Mouse (Mus musculus): ENCODE data around the gene Sorcs1.

Sorcs1 gene

DNA sequence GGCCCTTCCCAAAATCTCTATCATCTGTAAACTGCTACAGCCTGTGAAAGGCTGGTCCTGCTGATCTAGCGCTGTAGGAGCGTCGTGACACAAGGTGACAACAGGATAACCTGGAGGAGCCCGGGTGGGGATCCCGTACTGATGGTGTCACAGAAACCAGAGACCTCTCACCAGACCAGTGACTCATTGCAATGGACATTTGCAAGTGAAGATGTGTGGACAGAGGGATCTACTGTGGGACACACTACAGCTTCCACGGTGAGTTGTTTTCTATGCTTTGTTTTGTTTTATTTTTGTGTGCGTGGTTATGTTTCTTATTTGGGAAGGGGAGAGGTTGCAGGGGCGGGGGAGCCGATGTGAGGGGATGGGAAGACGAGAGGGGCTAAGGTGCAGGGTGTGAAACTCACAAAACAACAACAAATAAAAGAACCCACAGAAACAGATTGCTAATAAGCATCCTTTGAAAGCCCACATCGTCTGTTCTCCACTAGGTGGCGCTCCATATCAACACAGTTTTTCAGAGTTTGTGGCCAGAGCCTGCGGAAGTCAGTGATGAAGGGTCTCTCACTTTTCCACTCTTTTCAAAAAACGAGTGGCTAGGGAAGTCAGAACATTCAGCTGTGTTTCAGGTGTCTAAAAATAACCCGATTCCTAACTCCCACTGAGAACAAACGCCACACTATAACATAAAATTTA, 419.6 kb downstream of the Sorcs1 start:
- in situ Hi-C loops (cut with MboI, MseI): no loop called here

DNA sequence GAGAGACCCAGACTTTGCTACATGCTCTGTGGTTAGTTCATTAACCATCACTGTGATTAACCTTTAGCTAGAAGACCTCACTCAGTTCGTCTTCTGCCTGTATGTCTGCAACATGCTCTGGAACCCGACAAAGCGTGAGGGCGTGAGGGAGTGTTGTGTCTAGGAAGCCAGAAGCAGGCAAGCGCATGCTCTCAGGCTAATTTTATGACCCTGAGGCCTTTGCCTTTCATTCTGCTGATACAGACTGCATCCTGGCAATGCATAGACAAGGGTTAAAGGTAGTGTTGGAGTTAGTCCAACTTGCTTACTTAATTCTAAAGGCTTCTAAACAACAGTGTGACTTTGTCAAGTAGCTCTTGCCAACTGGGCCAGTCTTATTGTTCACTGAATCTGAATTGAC, 458.0 kb downstream of the Sorcs1 start:
- in situ Hi-C loops (cut with MboI, MseI): no loop called here

DNA sequence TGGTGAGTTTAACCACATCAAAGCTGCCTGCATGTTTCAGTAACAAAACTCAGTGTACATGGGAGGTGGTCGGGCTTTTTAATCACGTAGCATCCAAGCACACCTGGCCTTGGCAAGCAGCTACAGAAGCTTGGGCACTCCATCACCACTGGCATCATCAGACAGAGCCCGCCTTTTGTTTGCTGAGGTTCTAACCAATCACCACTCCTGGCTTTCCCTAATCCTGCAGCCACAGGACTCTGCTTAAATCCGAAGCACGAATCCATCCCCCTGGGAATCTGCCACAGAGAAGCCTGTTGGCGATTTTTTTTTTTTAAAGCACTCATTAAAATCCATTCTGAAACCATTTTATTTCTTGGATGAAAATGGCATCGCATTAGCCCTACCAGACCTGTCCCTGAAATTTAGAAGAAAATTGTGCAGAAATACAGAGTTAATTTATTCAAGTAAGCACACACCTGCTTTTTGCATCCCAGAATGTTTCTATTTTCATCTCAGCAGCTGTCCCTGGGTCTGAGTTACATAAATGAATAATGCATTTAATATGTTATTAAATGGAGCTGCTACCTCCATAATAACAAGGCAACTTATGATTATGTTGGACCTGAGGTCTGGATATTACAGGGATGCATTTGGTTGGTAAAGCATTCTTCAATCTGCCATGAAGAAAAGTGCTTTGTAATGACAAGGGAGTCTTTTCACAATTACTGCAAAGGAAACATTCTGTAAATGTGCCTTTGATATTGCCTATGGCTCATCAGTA, 463.8 kb downstream of the Sorcs1 start:
- in situ Hi-C loops (cut with MboI, MseI): no loop called here

DNA sequence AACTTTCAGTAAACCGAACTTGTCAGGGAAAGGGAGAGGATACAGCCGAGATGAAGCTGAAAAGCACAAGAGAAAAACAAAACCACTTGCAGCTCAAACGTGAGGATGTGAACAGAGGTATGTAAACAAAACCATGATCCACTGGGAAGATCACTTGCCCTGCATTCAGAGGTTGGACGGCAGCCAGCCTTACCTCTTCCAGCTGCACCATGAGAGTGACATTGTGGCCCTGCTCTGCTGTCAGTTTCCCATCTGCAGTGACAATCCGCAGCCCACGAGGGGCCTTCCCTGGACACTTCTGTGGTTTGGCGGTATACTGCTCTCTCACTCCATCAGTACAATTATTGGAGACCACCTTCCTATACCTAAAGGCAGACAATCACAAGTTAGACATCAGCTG, 468.0 kb downstream of the Sorcs1 start:
- in situ Hi-C loops (cut with MboI, MseI): no loop called here

DNA sequence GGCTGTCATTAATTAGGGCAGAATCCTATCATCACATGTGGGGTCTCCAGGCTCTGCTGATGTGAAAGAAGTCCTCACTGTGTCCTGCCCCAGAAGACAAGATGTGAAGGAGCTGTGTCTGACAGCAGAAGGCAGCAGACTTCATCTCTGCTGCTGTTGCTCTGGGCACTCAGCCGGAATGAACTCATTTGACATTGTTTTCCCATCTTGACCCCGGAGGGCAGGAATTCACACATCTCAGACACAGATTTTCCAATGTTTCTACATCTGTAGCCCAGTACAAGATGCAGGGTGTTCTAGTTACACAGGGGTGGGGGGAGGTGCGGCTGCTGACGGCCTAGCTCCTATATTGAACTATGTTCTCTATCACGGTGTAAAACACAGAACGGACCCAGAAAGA, 474.1 kb downstream of the Sorcs1 start:
- in situ Hi-C loops (cut with MboI, MseI): no loop called here

DNA sequence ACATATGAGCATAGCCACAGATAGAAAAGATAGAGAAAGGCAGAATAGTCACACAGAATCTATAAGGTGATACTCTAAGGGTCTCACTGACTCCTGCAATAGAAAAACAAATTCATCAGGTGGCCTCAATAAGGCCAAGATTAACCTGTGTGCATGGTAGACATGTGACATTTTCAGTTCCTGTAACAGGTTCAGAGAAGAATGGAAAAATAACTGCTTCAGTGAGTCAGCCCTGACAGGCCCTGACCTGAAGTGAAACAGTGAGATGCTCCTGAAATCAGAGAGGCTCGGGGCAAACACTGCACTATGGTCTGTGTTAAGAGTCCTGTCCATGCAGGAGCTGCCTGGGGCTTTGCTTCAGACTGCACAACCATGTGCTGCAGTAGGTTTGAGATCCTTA, 481.9 kb downstream of the Sorcs1 start:
- in situ Hi-C loops (cut with MboI, MseI): no loop called here

DNA sequence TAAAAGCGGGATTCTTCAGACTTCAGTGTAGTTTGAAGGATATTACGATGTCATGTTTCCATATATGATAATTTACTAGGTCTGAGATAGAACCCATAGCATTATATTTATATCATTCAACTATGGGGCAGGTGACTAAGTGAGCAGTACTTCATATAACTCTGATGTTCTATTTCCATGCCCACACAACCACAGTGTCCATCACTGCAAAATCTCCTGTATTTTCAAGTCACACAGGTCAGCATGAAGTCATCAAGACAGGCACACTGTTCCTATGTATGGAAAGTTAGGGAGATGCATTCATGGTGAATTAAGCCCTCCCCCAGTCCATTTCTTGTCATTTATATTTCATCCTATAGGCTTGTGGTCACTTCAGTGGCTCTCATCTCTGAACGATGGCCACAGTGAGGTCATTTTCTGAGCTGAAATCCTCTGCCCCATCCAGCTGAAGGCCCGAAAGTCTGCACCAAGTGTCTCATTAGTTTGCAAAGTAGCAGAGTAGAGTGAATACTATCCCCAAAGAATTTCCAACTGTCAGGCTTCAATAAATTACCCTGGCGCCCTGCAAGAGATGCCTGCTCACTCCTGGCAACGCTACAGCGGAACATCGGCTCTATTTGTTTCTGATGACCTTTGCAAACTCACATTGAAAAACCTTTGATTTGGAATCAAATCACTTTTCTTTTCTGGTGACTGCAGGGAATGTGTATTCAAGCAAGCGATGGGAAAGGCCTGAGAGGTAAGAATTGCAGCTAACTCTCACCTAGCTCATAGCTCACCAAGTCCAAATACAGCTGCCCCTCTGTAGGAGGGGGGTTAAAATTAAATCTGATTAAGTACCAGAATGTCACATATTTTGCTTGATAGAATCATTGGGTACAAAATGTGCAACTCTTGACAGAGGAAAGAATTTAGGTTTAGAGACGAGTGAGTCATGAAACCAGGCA, 492.4 kb downstream of the Sorcs1 start:
- in situ Hi-C loops (cut with MboI, MseI): no loop called here

DNA sequence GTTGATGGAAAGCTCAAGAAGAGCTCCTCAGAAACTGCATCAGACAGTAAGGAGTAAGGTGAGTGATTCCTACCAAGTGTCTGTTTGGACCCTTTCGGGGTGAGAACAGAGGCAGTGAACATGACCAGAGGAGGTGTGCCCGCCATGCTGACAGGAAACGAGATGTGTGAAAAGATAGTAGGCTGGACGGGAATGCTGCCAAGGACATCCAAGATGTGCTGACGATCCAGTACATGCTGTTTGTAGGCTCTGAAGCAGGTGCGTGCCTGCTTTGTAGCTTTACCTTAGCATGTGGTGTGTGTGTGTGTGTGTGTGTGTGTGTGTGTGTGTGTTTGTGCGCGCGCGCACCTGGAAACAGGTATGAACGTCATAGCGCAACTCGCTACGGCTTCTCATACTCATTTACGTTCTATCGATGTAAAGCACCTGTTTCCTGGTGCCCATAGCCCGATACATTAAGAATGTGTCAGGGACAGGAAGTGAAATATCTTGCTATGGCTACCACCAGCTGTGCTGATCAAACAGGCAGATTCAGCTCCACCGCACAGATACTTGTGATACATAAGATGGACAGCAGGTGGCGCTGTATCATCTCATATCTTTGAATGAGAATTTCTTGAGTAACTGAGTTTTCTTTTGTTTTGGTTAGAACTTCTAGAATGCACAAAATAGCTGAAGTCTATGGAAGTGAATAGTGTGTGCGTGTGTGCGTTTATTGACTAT, 493.4 kb downstream of the Sorcs1 start:
- in situ Hi-C loops (cut with MboI, MseI): no loop called here

DNA sequence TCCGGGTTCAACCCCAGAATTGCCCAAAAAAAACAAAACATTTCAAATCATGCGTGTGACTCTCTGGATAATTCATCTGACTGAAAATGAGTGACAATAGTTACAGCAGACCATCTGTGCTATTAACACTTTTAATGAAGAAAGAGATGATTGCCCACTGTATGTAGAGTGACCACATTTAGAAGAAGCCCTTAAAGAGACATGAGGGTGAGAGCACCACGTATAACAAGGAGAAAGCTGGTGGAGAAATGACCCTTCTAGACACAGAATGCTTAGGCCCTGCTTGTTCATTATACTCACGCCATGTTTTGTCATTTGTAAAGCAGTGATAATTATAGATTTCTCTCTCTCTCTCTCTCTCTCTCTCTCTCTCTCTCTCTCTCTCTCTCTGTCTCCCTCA, 499.6 kb downstream of the Sorcs1 start:
- in situ Hi-C loops (cut with MboI, MseI): no loop called here

DNA sequence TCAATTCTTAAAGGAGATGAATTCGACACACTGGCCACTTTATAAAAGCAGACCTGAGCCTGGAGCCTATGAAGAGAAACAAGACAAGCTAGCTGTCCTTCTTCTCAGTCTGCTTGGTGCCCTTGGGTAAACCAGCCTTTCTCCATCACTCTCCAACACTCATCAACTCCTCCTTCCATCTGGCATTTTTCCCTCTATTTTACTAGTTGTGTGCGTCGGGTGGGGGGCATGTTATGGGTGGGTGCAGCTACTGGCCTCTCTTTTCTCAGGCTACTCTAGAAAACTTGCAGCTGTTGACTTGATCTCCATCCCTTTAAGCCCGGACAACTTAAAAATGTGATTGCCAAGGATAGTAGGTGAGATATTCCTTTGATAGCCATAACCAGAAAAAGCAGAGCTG, 500.3 kb downstream of the Sorcs1 start:
- in situ Hi-C loops (cut with MboI, MseI): no loop called here

DNA sequence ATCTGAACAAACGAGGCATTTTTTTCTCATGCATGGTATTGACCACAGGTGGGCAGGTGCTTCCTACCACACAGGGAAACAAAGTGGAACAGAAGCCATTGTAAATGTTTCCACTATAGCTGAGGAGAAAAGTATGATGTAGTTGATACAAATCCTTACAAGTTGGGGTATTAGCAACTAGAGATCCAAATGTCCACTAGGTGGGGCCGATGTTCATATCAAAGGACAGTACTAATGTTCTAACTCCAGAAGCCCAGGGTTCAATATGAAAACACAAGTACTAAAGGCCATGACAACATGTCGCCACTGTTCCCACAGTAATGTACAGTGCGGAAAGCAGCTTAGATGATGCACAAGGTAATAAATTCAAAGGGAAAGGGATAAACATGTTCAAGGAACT, 506.6 kb downstream of the Sorcs1 start:
- in situ Hi-C loops (cut with MboI, MseI): no loop called here

DNA sequence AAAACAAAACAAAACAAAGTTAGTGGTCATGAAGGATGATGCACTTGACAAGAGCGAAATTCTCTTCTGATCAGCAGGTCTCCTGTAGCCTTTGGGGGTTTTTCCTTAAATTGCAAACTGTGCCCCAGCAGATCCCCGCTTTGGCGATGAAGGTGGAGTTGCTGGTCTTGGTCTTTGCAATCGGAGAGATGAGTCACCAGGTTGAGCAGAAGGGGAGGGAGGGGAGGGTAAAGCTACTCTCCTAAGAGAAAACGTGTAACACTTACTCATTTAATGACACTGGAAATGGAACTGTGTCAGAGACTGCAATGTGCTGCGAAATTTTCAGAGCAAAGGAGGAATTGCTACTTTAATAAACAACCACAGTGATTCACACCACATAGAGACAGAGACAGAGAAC, 527.3 kb downstream of the Sorcs1 start:
- in situ Hi-C loops (cut with MboI, MseI): no loop called here

DNA sequence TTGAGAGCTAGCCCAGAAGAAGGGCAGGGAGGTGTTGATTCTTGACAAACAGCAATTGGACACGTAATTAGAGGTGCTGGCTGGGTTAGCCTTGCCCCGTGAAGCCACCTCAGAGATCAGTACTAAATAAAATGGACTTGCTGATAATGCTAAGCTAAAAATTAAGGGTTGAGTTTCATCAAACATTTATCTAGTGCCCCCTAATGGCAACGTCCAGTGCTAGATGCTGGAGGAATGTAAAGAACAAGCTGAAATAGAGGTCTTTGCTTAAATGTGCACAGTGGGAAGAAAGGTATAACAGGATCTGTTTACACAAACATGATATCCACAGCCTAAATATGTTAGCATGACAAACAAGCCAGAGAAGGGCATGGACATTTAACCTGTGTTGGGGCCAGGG, 532.5 kb downstream of the Sorcs1 start:
- in situ Hi-C loops (cut with MboI, MseI): no loop called here

DNA sequence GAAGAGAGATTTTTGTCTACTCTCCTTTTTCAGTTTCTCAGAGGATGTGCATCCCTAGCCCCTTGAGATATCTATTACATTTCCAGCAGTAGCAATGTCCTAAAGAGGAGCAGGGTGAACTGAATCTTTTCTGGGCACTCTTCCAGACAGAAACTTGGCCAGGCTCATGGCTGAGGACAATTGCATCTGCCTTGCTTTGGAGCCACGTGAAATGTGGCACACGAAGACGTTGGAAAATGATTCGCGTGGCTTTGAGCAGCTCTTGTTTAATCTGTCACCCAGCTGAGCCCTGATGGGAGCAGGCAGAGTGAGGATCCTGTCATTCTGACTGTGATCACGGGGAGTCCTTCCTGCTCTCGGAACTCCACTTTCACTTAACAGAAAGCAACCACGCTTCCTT, 536.6 kb downstream of the Sorcs1 start:
- in situ Hi-C loops (cut with MboI, MseI): no loop called here

DNA sequence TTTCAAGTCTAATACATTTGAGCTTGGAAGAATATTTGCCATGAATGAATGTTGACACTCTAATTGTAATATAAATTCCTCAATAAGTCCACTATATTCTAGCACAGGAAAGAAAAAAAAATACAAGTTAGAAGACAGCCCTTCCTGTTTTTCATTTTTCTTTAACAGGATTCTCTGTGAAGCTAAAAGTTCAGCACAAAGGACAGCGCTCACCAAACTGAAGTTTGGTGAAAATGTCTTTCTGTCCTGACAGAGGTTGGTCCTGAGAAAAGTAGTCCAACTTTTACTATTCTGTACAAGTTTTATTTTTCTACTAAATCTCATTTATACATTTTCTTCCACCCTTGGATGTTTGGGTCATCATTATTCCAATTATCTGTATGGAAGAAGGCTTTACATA, 543.8 kb downstream of the Sorcs1 start:
- in situ Hi-C loops (cut with MboI, MseI): no loop called here

DNA sequence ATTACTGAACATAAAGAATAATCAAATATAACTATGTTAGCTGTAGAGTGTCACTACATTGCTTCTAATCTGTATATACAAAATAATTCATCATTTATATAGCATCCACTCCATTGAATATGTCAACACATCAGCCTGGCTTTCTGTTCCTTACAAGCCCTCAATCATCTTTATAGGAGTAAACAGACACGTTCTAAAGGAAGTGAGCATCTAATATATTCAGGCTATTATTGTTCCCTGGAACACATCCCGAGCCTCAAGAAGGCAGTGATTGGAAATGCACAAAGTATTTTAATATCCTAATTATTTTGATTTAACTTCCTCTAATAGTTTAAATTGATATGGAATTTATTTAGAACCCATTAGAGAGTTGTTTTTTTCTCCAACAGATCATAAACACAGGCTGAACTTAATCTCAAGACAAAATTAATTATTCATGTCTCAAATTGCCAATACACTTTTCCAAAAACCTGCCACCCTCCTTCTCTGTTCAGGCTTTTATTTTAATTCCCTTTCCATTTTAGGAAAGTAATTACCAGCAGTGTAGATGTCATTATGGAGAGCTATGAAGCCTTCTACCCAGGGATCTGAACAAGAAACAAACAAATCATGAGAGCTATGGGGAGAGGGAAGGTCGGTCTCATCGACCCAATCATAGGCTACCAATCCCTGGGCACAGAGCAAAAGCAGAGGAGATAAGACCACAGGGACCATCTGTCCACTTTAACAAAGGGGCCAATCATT, 572.4 kb downstream of the Sorcs1 start:
- in situ Hi-C loops (cut with MboI, MseI): no loop called here
